Mouse (Mus musculus) embryonic fibroblast, embryonic 13.5 days (primary cell): Measurements from ENCODE around the gene Cramp1l. TPM values are rescaled to one million over a fixed set of nuclear protein-coding genes. Genes with fewer than 3 reads are reported as not detected.
"Not testable (repeated sequence)": the region's sequence is repeated elsewhere in the genome, so short reads cannot be mapped to it uniquely, and the experiment has no call there.

ENCODE experiments used
- H3K27ac ChIP-seq: 2 replicates; pipeline ENCODE4 v1.5.1; 2012; ENCODE audit warnings: low read length, control low read depth, inconsistent platforms; ENCODE audit not compliant: insufficient read depth
- H3K4me1 ChIP-seq: 2 replicates; pipeline ENCODE4 v1.6.1; 2011; ENCODE audit warnings: low read length; ENCODE audit not compliant: control insufficient read depth, insufficient read depth
- H3K4me3 ChIP-seq: 2 replicates; pipeline ENCODE4 v1.5.1; 2011; ENCODE audit warnings: mild to moderate bottlenecking, control low read depth, low read length; ENCODE audit not compliant: insufficient read depth
- CTCF ChIP-seq: IDR thresholded peaks from 2 replicates; pipeline ENCODE4 v1.5.1; 2011; ENCODE audit warnings: mild to moderate bottlenecking, control low read depth, low read length, moderate library complexity, borderline replicate concordance; ENCODE audit not compliant: insufficient read depth
- POLR2A ChIP-seq: IDR thresholded peaks from 2 replicates; pipeline ENCODE4 v1.6.1; 2011; ENCODE audit warnings: low read depth, mild to moderate bottlenecking, control low read depth, low read length, moderate library complexity
- polyA plus RNA-seq: library from polyadenylated mRNA; stranded (reverse); fragments of >200 nt; gene quantifications from 2 replicates; pipeline ENCODE4 v1.2.4, GENCODE M21; 2011; ENCODE audit warnings: low read depth; ENCODE audit not compliant: missing spikeins, insufficient read length

Cramp1l gene
- polyA plus RNA-seq, 1 experiment: 14.3 TPM

DNA sequence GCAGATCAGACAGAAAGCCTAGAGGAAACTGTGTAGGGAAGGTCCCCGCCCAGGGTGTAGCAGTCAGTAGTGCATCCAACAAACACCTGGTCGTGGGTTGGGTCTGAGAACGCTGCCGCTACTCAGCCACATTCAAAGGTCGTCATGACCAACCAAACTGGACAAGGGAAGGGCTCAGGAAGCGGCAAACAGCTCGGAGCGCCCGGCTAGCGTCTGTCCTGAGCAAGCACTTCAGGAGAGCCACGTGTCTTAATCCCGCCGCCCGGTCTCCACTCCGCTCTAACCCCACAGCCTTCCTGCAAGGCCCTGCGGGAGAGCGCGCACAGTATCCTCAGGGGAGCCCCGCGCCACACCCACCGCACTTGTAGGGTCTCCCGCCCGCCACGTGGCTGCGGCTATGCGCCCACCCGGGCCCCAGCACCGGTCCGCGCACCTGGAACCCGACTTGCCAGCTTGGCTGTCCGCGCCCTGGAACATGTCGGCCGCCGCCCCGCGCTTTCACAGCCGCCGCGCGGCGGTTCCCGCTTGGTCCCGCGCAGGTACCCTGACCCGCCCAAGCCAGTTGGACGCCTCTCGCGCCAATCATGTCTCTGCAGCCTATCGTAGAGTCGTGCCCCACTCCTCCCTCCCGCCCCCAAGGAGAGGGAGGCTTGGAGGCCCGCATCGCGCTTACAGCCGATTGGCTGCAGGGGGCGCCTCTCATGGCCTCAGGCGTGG is 55.3 kb downstream of the Cramp1l start, which contains the start of gene Jpt2:
TSS of gene Jpt2 (minus strand) at position 555 of the 717 bp plus-strand sequence.
- TF ChIP-seq POLR2A (peak; percentile 42; the same call in 1 of the 2 replicates), CTCF (no peak)
- H3K27ac ChIP-seq: peak within 1 kb of the TSS; percentile 29
- peaks cover 2% of the 10 kb centered on the region for H3K4me1 ChIP-seq
- peak within 1 kb of the TSS; percentile 75 for H3K4me3 ChIP-seq

DNA sequence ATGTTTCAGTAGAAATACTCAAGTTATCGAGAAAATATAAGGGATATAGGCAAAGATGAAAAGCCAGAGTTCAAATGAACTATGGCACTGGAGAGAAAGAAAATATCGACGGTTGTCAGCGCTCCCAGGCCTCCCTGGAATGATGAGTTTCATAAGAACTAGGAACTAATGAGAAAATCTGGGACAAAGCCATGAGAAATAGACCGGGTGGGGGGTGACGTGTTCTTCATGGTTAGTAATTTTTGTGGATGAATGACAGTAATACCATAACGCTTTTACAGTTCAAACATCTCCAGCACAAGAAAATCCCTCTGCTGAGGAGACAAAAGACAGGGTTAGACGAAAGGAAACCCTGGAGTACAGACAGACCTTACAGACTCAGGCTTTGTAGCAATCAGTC is 56.2 kb downstream of the Cramp1l start:
- no peak for TF ChIP-seq CTCF
- TF ChIP-seq POLR2A: no peak
- H3K27ac ChIP-seq: peak overlapping the region; percentile 29
- H3K4me3 ChIP-seq: peak overlapping the region; percentile 75
- peaks cover 2% of the 10 kb centered on the region for H3K4me1 ChIP-seq

DNA sequence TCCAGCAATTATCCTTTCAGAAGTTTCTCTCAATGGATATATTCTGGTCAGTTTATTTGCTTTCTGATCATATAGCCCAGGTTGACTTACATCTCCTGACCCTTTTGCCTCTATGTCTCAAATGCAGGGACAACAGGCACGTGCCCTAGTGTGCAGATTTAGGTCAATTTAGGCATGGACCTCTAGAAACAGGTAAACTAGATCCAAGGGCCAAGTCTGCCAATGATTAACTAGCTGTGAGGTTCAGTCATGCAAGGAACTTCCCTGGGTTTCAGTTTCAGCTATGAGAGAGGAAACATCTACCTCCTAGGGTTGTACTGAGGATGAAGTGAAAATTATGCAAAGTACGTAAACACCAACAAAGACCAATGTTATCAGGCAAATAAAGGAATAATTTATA is 62.3 kb downstream of the Cramp1l start:
- TF ChIP-seq CTCF: no peak
- TF ChIP-seq POLR2A: no peak
- no peak overlapping the region for H3K27ac ChIP-seq
- H3K4me1 ChIP-seq: peaks cover 6% of the 10 kb centered on the region
- H3K4me3 ChIP-seq: no peak overlapping the region

DNA sequence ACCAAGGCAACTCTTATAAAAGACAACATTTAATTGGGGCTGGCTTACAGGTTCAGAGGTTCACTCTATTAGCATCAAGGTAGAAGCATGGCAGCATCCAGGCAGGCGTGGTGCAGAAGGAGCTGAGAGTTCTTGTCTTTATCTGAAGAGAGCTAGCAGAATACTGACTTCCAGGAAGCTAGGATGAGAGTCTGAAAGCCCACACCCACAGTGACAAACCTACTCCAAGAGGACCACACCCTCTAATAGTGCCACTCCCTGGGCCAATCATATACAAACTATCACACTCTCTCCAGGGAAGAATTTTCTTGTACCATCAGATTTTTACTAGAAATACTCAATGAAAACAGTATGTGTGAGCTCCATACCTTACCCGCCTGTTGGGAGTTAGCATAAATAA is 64.9 kb downstream of the Cramp1l start:
- peaks cover 6% of the 10 kb centered on the region for H3K4me1 ChIP-seq
- H3K27ac ChIP-seq: no peak overlapping the region
- H3K4me3 ChIP-seq: no peak overlapping the region
- TF ChIP-seq CTCF: no peak
- no peak for TF ChIP-seq POLR2A

DNA sequence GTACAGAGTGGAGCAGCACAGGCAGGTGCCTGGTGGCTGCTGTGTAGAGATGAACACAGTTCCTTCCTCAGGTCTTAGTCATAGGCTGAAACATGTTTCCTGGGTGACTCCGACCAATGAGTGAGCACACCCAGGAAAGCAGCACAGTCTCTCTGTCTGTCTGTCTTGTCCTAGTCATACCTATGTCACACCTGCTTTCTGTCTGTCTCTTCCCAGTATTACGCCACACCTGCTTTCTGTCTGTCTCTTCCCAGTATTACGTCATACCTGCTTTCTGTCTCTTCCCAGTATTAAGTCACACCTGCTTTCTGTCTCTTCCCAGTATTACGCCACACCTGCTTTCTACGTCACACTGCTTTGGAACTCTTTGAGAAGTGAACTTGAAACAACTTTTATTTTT is 67.4 kb downstream of the Cramp1l start:
- H3K4me1 ChIP-seq: peaks cover 5% of the 10 kb centered on the region
- TF ChIP-seq POLR2A (no peak), CTCF (no peak)
- H3K4me3 ChIP-seq: no peak overlapping the region
- H3K27ac ChIP-seq: no peak overlapping the region

DNA sequence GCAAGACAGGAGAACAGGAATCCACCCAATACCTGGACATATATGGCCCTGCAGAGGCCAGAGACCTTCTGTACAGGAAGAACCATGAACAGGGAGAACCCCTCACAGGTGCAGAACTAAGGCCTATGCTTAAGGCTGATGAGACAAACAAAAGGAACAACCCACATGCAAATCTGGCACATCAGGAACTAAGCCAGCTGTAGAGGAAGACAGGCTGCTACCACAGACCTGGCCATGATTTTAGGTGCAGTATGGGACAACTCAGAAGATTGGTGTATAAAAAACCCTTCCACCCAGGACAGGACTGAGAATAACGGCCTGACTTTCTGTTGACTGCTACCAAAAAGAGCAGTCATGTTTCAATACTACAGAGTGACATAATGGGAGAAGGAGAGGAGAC is 72.0 kb downstream of the Cramp1l start:
- not testable (repeated sequence) for H3K27ac ChIP-seq

DNA sequence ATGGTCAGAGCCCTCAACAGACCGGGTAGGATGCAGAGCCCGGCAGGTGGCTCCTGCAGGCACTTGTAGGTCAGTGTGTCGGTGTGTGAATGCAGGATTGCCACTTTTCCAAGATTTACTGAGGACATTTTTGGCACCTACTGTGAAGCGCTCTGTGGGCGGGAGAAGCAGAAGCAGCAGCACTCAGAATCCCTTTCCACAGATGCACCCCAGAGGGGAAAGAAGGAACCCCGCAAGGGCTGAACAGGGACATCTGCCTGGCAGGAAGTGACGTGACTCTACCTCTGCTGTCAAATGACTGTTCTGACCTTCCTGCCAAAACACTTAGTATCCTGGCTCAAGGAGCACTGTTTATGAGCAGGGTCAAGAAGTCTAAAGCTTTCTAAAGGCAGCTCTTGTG is 72.6 kb downstream of the Cramp1l start:
- Histone ChIP-seq H3K4me1 (no peaks in the 10 kb centered on the region), H3K4me3 (no peak overlapping the region), H3K27ac (no peak overlapping the region)
- TF ChIP-seq POLR2A (no peak), CTCF (no peak)

More for the DNA sequence above, 72.0 kb downstream of the Cramp1l start:
- not testable (repeated sequence) for H3K4me3 ChIP-seq, H3K4me1 ChIP-seq

DNA sequence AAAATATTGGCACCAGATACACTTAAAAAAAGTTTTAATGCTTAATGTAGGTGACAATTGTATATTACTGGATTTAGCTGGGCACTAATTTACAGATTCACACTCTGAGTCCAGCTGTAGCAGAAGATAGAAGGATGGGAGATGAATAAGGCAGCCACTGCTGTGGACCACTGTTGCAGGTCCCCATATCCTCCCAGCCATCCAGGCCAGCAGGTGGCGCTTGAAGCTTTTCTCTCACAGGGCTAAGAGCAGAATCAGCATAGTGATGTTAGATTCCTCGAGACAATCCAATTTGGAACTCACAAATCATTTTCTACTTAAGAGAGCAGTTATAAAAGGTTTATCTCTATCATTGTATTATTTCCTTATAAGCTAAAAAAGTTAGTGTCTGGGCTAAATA is 73.1 kb downstream of the Cramp1l start:
- H3K27ac ChIP-seq, H3K4me1 ChIP-seq, H3K4me3 ChIP-seq: not testable (repeated sequence)
- 0 out of 2 replicates have a peak, but pooled peaks have one; percentile 4 for TF ChIP-seq CTCF

DNA sequence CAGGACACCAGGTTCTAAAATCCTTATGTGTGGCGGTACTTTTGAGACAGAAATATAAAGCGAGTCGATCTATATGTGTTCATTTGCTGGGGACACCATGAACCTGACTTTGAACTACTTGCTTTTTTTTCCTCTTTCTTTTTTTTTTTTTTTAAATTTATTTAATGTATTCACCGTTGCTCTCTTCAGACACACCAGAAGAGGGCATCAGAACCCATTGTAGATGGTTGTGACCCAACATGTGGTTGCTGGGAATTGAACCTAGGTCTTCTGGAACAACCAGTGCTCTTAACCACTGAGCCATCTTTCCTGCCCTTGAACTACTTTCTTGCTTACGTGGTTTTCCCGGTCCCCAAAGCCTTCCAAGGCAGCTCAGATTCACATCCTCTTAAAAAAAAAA is 78.3 kb downstream of the Cramp1l start:
- Histone ChIP-seq H3K27ac (peak overlapping the region; percentile 38; the same call in 1 of the 2 replicates), H3K4me1 (peaks cover 4% of the 10 kb centered on the region; the same call in 1 of the 2 replicates), H3K4me3 (peak overlapping the region; percentile 28)
- TF ChIP-seq CTCF (no peak), POLR2A (no peak)

DNA sequence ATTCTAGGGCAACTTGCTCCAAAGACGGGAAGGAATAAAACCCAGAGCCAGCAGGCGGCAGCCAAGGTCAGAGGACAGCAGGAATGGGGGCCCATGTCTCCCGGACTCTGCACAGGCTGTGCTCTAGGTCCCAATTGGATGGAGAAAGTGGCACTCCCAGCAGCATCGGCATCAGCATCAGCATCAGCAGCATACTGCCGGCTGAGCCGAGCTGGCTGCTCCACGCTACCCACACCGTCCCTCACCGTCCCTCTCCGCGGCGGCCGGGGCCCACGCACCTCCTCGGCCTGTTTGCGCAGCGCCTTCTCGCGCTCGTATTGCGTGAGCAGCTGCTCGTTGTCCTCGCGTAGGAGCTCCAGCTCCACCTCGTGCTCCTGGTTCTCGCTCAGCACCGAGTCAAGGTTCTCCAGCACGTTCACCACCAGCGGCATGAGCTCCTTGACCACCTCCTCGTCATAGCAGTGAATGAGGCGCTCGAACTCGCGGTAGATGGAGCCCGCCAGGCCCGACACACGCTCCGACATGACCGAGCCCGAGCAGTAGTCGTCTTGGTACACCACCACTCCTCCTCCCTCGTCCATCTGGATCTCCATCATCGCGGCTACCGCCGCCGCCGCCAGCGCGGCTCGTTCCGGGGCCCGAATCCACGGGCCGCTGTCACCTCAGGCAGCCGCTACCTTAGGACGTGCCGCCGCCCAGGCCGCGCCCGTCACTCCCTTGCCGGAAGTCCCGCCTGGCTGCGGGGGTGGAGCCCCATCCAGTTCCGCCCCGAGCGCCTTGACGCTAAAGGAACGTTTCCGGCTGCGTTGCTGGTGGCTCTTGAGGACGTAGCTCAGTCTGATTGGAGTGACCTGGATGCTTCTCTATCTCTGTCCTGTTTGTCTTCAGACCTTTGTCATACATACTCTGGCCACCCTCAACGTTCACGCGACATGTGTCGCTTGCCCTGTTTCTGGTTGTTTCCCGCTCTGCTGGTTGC is 79.0 kb downstream of the Cramp1l start, which contains the start of gene Mapk8ip3:
TSS of gene Mapk8ip3 (minus strand) at position 719 of the 979 bp plus-strand sequence.
- H3K4me3 ChIP-seq: peak within 1 kb of the TSS; percentile 90
- TF ChIP-seq POLR2A (peak; percentile 96), CTCF (no peak)
- H3K27ac ChIP-seq: peak within 1 kb of the TSS; percentile 43

More for the DNA sequence above, 79.0 kb downstream of the Cramp1l start, which contains the start of gene Mapk8ip3:
- H3K4me1 ChIP-seq: peaks cover 4% of the 10 kb centered on the region; the same call in 1 of the 2 replicates
